Mouse (Mus musculus) heart, postnatal 25 days (tissue): ENCODE data around the gene Clec16a. TPM values are rescaled to one million over a fixed set of nuclear protein-coding genes. Genes with fewer than 3 reads are reported as not detected.
A peak's percentile ranks its signal among the peaks of the same experiment; 100 is the strongest.

Source experiments
- DNase-seq: peaks from one replicate; pipeline ENCODE4 v3.0.0; 2022; ENCODE audit warnings: low spot score
- intact Hi-C: fragments of 180-260 bp; cut with DNase I; formaldehyde crosslinking; loops from one replicate; pipeline ENCODE4 v1.15.1; 2025
- total RNA-seq, 2 experiments: library from RNA; stranded (reverse); gene quantifications; 2 replicates each; pipeline ENCODE4 v1.2.3; 2021

The Clec16a gene
- total RNA-seq, 2 experiments from 2014 or later: 55.1 to 56.0 TPM

DNA sequence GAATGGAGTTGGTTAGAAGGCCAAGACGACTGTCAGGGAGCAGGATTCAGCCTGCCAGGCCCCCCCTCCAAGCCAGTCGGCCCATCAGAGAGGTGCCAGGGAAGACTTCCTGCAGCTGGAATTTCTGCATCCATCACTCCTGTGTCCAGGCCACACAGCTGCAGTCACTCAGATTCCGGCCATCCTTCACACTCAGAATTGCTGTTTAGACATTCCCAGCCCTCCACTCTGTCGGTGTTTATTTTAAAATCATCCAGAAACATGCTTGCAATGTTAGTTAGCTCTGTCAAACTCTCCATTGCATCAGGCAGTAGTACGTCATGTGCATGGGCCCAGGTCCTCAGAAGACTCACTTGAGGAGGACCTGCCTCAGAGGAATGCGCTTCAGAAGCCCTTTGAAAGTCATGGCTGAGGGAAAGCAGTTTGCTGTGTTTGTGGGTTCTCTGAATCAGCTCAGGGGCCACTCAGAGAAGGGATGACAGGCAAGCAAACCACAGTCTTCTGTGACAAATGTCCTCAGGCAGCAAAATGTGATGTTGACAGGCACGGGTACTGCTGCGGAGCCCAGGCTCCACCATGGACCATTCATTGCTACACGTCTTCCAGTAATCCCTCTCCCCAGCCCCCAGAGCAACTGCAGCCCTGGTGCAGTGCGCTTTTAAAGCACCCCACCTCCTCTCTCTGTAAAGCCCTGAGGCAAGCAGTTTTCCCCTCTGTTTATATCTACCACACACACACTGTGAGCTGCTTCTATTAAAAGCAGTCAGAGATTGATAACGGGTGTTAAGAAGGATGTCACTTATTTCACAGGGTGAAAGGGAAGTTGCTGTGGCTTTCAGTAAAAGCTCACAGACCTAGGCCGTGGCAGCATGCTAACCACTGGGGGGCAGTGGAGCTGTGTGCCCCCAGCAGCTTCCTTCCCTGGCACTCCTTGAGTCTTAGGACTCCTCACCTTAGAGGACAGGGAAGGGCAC is 120.1 kb downstream of the Clec16a start:
- intact Hi-C loops: loop anchor here (5.0 kb wide), 2 partner anchors 102 to 117 kb away; no protein-coding TSS in a partner anchor
- DNase-seq: no peak

DNA sequence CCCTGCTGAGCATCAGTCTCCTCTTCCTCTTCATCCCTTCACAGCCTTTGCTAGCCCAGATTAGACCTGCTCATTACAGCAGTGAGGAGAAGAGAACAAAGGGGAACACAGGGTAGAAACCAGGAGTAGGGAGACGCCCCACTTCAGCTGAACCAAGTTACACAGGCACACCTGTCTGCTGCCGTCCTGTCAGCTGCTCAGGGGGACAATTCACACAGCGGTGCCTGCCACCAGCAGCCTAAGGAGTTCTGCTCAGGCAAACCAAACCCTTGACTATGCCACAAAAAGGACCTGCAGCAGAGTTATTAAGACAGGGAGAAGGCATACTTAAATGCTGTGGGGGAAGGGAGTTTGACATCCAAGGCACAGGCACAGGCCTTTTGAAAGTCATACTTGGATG is 121.6 kb downstream of the Clec16a start:
- intact Hi-C loops: loop anchor here (5.0 kb wide), 2 partner anchors 101 to 116 kb away; no protein-coding TSS in a partner anchor
- DNase-seq: no peak

DNA sequence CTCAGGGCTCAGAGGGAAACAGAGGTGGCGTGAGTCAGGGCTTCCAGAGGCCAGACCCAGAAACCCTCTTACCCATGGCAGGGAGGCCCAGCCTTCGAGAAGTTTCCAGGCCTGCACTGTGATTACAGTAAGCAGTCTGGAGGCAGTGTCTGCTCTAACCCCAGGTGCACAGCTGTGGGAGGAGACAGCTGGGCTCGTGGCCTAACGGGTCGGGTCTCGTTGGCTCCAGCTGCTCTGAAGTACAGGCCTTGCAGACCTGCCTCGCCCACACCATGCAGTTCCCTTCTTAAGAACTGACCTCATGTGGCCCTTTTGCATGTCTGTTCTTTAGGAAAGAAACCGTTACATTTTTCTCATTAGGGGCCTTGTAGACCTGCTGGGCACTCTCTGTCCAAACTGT is 123.3 kb downstream of the Clec16a start:
- no peak for DNase-seq
- intact Hi-C loops: loop anchor here (5.0 kb wide), 2 partner anchors 99 to 114 kb away; no protein-coding TSS in a partner anchor

DNA sequence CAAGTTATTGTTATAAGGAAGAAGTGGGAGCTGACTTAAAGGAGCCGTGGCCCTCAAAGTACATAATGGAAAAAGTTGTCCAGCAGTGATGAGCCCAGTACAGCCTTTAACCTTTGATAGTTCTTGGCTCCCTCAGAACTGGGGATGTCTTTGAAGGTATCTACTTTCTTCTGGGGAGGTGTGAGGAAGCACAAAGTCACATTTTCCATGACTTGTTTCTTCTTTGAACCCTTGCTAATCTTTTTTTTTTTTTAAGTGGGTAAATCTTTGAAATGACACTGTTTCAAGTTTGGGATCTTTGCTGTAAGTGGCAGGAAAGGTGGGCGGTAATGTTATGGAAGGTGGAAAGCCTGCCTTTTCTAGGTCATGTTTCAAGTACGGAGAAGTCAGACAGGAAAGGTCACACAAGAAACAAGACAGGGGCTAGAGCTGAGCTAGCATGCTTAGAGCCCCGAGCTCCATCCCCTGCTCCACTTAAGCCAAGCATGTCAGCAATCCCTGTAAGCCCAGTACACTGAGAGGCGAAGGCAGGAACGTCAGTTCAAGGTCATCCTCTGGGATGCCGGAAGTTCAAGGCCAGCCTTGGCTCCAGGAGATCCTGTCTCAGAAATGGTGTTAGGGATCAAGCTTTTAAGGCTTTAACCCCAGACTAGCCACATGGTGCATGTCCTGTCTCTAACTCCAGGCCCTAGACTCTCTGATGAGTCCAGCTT is 124.0 kb downstream of the Clec16a start:
- no peak for DNase-seq
- intact Hi-C loops: loop anchor here (5.0 kb wide), 2 partner anchors 98 to 113 kb away; no protein-coding TSS in a partner anchor

DNA sequence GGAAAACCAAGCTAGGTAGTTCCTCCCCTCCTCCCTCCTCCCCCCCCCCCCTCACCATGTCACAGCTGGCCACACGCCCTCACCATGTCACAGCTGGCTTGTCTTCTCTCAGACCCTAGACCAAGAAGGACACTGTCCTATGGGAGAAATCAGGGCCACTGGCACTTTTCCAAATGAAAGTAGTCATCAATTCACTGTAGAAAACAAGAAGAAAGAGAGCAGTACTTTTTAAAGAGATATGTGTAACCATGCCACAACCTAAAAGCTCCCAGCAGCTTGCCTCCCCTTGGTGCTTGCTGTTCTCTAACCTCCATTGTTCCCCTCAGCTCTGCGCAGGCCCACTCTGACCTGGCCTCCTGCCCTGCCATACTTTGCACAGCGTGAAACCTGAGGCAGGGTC is 124.8 kb downstream of the Clec16a start:
- intact Hi-C loops: loop anchor here (5.0 kb wide), 2 partner anchors 97 to 112 kb away; no protein-coding TSS in a partner anchor
- no peak for DNase-seq

DNA sequence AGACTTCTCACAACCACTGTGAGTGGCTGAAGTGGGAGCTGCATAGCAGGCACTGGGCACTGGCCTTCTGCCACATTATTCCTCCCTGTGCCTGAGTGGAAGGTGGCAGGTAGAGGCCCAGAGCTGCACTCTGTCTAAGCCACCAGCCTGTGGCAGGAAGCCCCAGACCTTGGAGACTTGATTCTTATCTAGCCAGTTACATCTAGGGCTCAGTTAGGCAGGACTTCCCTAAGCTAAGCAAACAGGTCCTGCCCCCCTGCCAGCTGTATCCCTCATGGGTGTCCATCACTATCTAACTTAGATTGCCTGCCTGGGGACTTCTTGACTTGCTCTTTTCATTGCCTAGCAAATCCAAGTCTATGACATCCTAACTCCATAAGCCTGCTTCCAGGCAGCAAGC is 127.4 kb downstream of the Clec16a start:
- DNase-seq: no peak
- intact Hi-C loops: no loop called here

DNA sequence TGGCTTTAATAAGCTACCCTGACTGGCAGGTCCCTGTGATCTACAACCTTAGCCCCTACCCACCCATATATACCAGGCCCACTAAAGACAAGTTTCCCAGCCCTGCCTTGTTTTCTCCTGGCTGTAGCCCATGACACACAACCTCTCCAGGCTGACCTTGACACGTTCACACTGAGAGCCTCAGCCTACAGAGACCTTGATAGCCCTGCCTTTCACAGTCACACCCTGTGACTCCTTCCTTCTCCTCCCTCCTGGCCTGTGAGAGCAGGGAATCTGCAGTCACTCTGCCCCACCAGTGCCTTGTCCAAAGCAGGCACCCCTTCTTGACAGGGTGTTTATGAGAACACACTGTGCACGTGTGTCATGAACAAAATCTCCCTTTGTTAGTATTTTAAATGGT is 128.9 kb downstream of the Clec16a start:
- no peak for DNase-seq
- intact Hi-C loops: no loop called here

DNA sequence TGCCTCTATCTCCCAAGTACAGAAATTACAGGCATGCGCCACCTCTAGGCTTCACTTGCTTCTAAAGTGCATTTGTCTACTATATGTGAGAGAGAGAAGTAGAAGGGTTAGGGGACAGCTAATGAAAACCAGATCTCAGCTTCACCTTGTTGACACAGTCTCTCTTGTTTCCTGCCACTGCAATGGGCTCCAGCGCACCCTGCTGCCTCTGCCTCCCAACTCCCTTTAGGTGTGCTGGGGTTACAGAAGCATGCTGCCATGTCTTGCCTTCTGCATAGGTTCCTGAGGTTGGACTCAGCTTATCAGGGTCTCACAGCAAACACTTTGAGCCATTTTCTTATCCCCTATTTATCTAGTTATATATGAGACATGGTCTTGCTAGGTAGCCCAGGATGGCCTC is 129.8 kb downstream of the Clec16a start:
- intact Hi-C loops: no loop called here
- no peak for DNase-seq

DNA sequence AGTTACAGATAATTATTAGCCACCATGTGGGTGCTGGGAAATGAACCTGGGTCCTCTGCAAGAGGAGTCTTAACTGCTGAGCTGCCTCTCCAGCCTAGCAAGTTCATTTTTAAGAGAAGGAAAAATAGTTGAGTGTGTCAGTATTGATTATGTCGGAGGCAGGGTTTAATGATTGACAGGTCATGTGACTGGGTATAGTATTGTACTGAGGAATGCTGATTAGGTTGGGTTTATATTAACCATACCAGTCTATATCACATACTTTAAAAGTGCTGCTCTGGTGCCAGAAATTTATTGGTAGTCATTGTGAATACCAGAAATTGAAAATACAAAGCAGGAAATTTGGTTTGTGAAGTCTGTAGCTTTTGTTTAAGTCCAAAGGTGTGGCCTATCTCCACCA is 130.5 kb downstream of the Clec16a start:
- DNase-seq: no peak
- intact Hi-C loops: no loop called here

DNA sequence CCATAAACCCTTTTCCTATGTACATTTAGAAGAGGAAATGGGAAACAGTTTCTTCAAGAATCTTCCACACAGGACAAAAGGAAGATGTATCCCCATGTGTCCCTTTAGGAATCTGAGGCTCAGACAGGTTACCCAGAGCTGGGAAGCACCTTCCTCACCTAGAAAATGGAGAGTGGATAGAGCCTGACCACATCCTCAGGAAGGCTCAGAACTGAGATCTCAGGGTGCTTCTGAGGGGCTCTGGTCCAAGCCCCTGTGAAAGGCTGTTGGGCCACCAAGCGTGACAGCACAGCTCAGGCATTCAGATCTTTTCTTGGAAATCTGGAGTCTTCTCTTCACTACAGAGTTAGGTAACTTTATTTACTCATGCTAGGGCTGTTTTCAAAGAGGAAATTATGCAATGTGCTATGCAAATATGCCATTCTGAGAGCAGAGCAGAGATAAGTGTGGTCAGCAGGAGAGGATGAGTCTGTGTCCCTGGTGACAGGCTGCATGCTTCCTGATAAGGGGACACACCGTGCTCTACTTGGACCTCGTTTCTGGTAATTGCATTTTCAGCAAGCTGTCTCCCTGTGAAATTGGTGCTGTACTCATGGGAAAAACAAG is 131.4 kb downstream of the Clec16a start:
- DNase-seq: no peak
- intact Hi-C loops: no loop called here

DNA sequence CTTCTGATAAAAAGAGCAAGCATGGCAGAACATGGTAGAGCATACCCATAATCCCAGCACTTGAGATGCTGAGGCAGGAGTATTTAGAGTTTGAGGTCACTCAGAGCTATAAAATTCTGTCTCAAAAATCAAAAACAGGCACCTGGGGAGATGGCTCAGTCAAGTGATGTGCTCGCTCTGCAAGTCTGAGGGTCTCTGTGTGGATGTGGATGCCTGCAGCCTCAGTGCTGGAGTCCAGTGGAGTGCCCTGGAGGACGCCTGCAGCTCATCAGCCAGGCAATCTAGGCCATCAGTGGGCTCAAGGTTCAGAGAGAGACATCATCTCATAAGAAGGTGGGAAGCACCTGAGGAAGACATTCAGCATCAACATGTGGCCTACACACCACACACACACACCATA is 137.4 kb downstream of the Clec16a start:
- no peak for DNase-seq
- intact Hi-C loops: no loop called here

DNA sequence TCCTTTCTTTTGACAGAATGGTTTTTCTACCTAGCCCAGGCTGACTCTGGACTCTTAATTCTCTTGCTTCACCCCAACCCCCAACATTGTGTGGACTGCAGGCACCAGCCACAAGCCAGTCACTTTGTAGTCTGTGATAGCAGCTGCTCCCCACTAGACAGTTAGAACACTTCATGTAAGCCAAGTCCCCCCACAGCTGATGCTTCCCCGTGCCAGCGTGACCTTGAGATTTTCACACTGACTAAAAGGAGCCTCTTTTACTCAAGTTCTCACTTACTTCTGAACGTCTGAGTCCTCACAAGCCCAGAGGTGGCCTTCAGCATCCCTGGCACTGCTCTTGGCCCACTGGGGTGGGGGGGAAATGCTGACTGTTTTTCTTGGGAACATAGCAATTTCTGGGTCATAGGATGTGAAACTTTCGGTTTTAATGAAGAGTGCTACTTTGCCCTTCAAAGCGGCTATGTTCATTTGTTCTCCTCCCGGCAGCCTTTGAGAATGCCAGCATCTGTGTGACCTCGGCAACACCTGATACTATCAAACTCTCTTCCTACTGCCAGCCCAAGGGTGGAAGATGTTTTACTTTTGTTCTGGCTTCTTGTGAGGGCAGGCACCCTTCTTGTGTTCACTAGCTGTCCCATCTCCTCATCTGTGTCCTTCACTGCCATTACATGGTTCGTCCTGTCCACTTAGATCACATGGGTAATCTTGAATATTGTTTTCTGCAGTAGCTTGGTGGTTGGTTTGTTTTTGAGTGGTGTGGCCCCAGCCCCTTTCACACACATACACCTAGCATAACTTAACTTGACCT is 138.3 kb downstream of the Clec16a start:
- intact Hi-C loops: no loop called here
- no peak for DNase-seq

DNA sequence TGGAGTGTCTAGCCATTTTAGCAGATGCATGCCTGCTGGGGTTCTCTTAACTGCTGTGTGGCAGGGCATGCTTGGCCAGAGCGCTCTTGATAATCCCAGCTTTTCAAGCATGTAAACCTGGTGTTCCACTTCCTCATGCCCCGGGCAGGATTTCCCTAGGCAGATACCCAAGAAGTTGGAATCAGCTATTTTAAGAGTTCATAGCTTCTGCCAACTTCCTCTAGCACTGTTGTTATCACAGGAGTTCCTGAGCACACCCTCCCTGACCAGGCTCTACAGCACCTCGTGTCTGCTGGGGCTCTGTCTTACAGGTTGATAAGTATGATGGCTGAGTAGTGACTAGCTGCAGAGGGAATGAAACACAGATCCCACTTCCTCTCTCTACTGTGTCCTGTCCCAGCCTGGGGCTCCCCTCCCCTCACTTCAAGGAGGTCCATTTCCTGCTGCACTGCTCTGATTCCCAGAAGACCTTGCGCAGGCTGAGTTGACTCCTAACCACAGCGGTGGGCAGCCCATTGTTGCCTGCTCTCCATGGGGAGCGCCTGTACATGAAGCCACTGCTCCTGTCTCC is 144.7 kb downstream of the Clec16a start:
- intact Hi-C loops: loop anchor here (2.0 to 5.0 kb wide), 2 partner anchors 51 to 77 kb away; no protein-coding TSS in a partner anchor
- DNase-seq: no peak

DNA sequence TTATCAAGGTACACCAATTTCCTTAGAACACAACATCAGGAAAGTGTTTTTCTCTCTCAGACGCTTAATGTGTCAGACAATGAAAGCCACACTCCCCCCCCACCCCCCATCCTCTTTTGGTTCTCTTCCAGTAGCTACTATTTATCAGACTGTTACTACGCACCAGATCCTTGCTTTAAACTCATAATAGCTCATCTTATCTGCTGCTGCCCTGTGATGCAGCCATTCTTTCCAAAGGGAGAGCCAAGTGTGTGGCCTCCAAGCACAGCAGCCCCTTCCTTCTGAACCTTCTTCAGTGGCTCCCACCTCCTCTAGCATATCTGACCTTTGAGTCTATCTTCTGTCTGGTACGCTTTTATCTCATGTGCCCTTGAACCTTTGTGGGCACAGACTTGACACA is 145.3 kb downstream of the Clec16a start:
- intact Hi-C loops: loop anchor here (2.0 kb wide), 1 partner anchor 50 kb away; no protein-coding TSS in a partner anchor
- no peak for DNase-seq

DNA sequence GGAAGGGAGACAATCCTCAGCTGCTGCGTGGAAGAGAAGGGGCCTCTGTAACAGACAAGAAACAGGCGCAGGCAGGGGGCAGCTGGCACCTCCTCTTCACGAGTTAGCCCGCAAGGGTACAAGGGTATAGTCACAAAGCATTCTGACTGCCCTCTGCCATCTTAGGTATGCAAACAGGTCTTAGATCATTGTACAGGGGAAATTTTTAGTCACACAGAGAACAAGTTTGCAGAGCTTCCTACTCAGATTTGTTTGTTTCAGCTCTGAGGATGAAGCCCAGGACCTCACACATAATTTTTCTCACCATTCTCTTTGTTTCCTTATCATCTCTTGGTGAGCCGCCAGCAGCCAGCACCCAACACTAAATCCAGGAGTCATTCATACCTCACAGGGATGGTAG is 146.6 kb downstream of the Clec16a start:
- DNase-seq: no peak
- intact Hi-C loops: loop anchor here (2.0 kb wide), 1 partner anchor 49 kb away; no protein-coding TSS in a partner anchor

DNA sequence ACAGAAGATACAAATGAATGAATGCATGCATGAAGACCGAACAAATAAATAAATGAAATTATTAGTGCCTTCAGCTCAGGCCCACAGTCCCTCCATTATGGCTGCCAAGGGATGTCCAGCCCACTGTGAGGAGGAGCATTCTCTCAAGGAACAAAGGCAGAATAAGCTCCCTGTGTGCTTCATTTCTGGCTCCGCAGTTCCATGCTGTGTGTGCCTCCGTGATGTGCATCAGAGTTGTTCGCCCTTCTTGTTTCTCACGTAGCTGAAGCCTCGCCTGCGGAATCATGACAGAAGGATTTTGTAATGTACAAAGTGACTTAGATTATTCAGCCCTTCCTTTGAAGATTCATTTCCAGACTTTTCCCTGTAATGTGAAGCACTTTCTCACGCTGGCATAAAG is 147.7 kb downstream of the Clec16a start:
- intact Hi-C loops: no loop called here

DNA sequence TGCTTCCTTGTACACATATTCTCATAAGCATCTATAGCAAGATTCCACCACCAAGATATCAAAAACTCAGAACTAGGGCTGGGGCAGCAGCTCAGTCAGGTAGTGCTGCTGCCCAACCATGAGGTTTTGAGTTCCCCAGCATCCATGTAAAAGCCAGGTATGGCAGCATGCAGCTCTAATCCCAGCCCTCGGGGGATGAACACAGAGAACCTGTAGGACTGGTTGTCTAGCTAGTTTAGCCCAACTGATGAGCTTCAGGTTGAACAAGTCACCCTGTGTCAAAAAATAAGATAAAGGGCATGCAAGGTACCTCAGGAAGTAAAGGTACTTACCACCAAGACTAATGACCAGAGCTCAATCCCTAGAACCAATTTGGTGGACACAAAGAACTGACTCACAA is 148.3 kb downstream of the Clec16a start:
- intact Hi-C loops: no loop called here

More for the DNA sequence above, 147.7 kb downstream of the Clec16a start:
- no peak for DNase-seq

DNA sequence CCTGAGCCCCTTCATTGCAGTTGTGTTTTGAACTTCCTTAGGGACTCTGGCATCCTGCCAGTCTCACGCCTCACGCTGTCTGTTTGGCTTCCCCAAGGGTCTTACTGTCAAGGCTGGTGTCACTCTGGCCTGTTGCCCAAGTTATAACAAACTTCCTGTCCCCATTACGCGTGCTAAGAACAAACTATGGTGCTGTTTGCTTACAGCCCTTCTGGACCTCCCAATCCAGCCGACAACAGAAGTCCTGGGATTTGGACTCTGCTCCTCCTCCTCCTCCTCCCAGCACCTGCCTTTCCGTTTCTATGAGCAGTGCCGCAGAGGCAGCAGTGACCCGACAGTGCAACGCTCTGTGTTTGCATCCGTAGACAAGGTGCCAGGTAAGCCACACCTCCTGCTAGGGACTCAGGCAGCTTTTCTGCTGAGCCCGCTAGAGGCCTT is 149.3 kb downstream of the Clec16a start:
- intact Hi-C loops: no loop called here
- DNase-seq: peak; percentile 9

More for the DNA sequence above, 148.3 kb downstream of the Clec16a start:
- no peak for DNase-seq
